Mouse (Mus musculus) megakaryocyte progenitor cell, adult 5-6 weeks (primary cell): ENCODE data around the gene Cfap46. TPM values are rescaled to one million over a fixed set of nuclear protein-coding genes. Genes with fewer than 3 reads are reported as not detected.

Source experiments
- ATAC-seq: replicated peaks from 2 replicates; pipeline ENCODE4 v1.8.0; 2016; ENCODE audit warnings: mild to moderate bottlenecking, moderate TSS enrichment, inconsistent platforms; ENCODE audit not compliant: poor library complexity
- total RNA-seq, 2 experiments: library from RNA; stranded (forward) in 1 of 2; stranded (reverse) in 1 of 2; fragments of 157-497, 149-512 nt in 1 of 2; fragments of 200-1000 nt in 1 of 2; gene quantifications; 2 replicates each; pipeline versions ENCODE4 v1.2.3 to v1.2.4; 2015 to 2017

The Cfap46 gene
- not detected in 2 replicates for total RNA-seq (2015)
- total RNA-seq (2017): not detected in 2 replicates

DNA sequence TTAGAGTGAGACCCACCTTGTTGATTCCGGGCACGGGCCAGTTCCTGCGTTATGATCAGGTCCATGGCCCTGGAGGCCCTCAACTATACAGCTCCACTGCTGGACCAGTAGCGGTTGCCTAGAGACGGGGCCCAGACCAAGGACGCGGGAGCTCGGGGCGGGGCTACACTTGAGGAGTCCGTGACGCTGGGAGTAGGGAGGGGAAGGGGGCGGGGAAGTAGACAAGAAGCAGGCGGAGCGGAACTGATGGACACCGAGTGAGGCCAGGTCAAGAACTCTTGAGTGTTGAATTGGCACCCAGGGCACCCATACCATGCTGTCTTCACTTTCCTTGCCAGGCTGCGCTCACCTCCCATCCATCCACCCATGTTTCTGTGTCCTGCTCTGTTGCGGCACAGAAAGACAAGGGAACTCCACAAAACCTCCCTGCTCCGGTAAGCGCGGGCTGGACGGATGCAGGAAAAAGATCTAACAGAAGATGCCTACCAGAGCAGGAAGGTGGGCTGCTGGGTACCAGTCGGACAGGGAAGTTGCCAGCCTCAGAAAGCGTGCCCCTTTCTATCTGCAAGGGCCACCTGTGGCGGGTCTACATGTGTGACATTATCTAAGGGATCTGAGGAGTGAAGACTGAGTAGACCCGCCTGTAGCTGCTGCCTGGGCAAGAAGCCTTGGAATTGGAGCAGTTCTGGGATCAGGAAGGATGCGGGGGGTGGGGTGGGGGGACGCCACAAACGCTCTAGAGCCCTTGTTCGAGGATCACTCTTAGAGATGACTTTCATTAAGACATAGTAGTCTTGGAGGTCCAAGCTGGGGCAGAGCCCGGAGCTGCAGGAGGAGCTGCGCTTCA is at the start of gene Cfap46:
Cfap46 (minus strand) TSS at position 112 of the 847 bp plus-strand sequence.
- ATAC-seq: peak; percentile 62

DNA sequence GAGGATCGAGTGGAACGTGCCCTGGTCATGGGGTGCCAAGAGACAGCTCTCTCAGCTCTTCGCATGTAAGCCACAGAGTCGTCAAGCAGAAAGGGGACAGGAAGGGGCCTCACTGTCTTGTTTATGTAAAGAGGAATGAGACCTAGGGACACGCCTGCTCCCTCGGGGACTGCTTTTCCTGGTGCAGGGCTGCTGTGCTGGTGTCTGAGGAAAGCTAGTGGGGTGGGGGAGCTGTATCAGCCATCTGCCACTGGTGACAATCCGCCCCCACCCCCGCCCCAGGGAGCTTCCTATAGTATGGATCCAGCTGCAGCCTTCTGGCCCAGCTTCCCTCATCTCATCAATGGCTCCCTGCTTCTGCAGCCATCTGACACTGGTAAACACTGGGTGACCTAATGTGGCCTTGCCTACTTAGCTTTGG is 47.7 kb upstream of the Cfap46 start:
- ATAC-seq: no peak

DNA sequence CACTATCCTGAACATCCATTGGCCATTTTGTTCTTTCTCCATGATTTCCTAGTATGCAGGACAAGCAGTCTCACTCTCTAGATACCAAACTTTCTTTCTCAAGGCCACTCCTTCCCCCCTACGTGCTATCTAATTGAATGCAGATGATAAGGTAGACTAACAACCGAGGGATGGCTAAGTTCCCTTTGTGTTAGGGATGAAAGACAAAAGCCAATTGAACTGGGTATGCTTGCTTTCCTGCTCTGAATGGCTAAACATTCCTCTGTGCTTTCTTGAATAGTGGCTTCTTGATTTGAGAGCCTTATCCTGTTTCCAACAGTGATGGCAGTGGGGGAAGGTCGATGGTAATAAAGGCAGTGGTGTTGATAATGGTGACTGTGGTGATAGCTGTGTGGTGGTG is 43.5 kb upstream of the Cfap46 start:
- no peak for ATAC-seq

DNA sequence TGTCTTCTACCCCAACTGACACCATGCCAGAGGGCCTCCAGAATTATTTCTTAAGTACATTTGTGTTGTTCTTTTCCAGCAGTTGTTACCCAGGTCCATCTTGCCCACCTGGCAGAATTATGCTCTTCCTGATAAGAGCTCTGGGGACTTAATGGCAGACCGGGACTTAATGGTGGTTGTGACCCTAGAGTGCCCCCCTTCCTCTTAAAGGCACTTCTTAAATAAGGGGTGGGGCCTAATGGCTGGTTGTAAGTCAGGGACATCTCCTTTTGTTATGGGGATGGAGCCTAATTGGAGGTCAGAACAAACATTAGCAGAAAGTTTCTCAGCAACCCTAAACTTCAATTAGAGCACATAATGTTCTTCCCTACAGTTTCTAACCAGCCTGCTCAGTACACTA is 42.0 kb upstream of the Cfap46 start:
- no peak for ATAC-seq

DNA sequence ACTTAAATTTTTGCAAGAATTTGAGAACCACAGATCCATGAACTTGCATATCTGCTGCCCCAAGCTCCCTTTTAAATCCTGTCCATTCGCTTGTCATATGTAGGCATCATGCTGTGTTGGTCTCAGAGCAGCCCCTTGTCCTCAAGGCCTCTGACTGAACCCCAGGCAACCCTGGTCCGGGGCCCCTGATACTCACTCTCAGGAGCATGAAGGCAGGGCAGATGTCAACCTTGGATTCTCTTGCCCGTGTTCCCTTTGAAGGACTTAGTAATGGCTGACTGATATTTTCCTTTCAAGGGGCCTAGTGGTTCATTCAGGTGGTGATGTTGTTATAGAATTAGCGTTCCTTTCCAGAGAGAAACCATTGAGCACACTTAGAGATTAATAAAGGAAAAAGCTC is 40.4 kb upstream of the Cfap46 start:
- ATAC-seq: no peak

DNA sequence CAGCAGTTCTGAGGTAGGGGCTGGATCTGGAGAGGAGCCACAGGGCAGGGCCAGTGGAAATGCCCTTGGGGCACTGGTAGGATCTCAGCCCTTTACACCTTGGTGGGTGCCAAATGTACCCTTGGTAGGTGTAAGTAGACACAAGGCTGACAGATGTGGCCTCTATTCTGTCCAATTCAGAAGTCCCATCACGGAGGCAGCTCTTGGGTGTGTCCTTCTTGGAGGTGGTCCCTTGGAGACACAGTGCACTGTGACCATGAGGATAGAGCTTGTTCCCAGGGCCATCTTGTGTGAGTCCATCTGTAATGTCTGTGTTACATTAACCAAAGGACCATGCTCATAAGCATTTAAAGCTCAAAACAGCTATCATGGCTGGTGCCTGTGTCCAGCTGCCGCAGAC is 37.6 kb upstream of the Cfap46 start:
- no peak for ATAC-seq

DNA sequence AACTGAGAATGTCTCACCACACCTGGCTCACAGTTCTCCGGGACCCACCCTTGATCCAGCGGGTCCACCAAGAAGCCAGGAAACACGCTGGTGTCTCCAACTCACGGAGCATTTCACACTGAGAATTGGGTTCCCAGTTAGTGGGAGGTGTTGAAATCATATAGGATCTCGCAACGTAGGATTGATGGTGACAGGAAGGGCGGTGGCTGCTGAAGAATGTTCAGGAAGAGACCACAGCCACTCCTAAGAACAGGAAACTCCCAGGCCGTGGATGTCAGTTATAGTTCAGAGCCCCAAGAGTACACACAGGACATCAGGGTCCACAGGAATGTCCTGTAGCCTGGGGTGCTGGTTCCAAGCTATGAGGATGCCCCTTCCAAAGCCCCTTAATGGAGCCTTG is 34.2 kb upstream of the Cfap46 start:
- no peak for ATAC-seq

DNA sequence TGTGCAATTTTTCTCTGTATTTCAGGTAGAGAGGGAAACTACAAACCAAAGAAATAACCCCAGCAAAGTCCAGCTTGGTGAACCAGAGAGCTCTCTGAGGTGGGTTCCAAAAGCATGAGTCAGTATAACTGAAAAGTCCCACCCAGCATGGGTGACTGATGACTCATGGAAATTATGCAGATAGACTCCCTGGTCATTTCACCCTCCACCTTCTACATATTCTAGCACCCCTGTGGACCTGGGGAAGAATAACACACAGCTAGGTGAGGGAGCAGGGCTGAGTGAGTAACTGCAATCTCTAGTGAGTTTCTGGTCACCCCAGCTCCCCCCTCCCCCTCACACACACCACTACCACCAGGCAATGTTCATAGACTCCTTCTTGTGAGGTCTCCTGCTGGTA is 28.2 kb upstream of the Cfap46 start:
- no peak for ATAC-seq

DNA sequence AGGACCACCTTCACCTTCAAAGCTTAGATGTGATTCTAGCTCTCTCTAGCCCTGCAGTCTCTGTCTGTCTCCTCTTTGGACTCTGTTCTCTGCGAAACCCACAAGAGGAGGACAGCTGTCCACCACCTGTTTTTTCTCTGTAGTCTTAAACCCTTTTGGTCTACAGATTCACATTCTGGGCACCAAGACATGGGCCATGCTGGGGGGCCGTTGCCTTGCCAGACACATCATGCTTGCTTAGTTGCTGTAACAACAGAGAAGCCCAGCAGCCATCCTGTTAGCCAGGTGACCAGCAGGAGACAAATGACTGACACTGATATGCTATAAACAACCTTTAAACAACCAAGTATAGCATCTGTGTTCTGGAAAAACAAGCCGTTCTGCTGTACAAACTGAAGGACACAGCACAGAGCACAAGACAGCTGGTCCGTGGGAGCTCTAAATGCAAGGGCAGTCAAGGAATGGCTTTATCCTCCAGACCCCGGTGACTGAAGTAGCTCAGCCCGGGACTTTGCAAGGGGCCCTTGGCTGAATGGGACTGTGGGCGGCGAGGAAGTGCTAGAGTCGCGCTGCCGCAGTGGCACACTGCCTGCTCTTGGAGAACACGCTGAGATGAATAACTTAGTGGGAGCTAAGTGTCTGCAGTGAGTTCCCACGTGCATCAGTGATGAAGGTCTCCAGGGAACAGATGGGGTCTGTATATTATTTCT is 22.9 kb upstream of the Cfap46 start:
- no peak for ATAC-seq

DNA sequence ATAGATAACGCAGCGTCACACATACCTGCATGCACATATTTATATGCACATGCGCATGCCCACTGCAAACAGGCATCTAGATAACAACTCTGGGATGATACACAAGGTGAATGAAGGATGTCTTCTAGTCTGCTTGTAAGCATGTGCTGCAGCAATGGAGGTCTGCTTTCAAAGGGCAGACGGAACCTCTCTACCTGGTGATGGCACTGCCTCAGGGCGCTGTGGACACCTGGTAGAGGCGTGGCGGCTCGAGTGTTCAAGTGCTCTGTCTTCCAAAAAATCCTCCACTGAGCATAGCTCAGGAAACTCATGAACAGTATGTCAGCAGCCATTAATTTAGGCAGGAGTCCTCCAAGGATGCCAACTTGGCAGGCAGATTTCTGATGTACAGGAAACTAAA is 22.2 kb upstream of the Cfap46 start:
- ATAC-seq: no peak

DNA sequence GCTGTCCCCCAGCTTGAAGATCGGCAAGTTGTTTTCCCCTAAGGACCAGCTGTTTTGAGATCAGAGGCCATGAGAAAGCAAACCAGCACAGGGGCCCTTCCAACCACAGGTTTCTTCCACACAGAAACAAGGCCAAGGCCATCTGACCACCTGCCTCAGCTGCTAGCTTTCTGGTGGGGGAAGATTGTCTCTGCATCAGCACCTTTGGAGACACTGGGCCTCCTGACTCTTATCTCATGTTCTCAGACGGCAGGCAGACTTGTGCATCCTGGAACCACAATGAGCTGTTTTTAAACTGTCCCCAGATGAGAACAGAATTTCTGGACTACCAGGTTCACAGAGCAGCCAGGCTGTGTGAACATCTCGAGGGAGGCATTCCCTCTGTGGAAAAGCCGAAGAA is 21.5 kb upstream of the Cfap46 start:
- peak; percentile 69 for ATAC-seq

DNA sequence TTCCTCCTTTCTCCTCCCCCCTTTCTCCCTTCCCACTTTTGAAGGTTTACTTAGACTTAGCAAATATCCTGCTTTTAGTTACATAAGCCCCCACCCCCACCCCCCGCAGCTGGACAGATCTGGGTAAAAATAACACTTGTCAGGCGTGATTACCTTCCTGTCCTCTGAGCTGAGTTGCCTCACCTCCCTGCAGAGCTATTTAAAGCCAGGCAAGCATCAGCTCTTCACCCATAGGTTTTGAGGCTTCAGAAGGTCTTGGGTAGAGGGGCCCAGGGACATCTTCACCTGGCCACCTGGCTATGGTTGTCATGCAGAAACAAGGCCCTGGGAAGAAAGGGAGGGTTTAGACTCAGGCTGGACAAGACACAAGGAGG is 20.2 kb upstream of the Cfap46 start:
- no peak for ATAC-seq

DNA sequence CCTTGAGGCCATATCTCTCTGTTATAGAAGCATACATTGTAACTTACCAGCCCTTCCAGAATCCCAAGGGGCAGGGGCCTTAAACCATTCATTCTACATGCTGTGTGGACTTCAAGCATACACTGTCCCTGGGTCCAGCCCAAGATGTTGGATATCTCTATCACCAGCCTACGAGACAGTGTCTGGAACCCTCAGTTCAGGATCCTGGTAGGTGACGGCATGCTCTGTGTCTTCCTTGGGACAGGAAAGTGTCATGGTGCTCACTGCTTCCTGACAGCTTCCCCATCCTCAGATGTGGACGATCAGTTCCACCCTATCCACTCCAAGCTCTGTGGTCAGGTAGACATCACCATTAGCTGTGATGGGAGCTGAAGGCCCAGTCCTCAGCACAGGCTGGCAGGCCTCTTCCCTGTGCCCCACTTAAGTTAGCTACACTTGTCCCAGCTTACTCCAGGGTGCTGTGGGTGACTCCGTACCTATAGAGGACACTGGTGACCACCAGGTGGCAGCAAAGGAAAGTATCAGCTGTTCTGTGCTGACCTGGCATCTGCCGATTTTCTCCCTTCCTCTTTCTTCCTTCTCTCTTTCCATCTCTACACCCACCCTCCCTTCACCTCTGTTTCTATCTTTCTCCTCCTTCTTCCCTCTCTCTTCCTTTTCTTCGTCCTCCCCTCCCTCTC is 19.7 kb upstream of the Cfap46 start:
- peak; percentile 83 for ATAC-seq

DNA sequence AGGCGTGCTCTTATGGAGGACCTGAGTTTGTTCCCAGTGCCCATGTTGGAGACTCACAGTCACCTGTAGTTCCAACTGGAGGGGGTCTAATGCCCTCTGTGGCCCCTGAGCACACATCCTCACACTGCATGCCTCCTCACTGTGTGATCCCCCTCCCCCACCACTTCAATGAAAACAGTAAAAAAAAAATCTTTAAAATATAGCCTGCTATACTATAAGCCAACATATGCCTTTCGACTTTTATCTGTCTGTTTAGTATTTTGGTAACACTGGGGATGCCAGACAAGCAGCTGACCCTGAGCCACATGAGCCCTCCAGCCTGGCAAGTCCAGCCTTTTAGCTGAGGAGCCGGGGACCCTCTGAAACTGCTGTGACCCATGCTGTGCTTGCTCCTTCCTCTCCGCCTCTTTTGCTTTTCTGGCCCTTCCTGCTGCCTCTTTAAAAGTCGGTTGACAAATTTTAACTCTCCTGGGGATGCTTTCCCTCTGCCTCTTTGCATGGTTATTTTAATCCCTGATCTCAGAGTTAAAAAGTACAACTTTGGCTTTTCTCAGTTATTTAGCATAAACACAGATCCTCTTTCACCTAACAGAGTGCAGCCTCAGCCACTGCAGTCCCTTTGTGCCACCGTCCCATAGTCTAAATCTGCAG is 18.2 kb upstream of the Cfap46 start:
- ATAC-seq: no peak

DNA sequence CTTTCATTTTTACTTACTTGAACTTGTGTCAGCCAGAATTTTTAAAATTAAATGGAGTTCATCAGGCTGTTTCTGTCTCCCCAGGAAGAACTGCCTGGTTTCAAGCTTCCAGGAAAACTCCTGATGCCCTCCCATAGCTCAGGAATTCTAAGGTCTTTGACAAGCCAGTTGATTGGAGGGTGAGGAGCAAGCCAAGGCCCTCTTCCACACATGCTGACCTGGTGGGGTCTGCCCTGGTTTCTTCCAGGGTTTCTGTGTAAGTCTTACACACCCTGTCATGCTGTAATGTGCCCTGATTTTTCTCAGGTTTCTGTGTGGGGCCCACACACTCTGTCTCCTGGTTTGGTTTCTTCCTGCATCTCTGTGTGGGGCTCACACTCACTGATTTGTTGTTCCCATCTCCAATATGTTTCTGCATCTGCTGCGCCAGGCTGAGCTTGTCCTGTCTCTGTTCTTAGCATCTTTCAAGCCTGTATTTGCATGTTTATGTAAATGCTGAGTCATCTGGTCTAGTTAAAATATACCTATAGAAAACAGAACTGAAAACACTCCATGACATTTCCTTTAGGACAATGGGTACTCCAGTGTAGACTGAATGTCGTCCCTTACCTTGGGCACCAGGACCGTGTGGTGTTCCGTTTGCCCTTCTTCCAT is 9.2 kb upstream of the Cfap46 start:
- no peak for ATAC-seq

DNA sequence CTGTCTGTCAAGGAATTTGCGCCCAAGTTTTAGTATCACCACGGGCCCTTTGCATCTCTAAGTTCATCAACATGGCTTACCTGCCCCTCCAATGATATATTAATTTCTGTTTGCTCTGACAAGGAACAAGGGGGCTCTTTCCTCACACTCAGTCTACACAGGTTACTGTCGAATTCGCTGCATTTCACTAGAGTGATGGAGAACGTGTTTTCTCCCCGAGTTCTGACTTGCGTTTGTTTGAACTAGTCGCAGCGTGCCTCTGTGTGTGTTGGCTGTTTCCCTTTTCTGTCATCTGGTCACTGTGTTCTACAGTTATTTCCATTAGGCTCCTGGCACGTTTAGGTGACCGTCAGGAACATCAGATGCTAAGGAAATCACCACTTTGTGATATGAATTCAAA is 8.6 kb upstream of the Cfap46 start:
- no peak for ATAC-seq

DNA sequence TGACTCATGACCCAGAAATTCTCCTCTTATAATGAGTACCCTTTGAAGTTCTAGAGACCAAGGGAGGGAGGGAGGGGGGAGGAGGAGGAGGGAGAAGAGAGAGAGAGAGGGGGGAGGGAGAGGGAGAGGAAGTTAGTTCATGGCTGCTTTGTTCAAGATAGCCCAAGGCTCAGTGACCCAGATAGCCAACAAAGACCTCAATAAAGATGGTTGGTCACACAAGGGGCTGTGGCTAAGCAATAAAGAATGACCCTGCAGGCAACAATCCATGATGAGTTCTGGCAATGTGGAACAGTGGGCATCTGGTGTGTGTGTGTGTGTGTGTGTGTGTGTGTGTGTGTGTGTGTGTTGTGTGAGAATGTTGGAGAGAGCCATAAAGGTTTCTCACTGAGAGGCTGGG is 1.7 kb upstream of the Cfap46 start:
- ATAC-seq: no peak

DNA sequence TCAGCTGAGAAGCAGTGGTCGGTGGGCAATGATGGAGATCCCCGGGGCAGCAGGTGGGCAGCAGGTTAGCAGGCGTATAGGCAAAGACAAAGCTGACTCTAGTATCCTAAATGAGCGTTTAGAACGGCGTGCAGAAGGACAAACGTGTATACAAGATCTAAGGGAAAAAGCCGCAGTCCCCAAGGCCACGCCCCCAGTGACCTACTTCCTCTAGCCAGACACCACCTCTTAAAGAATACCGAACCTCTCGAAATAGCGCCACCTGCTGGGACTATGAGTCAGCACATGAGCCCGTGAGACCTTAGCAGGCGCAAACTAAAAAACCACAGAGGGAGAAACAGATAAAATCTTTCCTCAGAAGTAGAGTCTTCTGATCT is 924 bp upstream of the Cfap46 start:
- ATAC-seq: peak; percentile 92

DNA sequence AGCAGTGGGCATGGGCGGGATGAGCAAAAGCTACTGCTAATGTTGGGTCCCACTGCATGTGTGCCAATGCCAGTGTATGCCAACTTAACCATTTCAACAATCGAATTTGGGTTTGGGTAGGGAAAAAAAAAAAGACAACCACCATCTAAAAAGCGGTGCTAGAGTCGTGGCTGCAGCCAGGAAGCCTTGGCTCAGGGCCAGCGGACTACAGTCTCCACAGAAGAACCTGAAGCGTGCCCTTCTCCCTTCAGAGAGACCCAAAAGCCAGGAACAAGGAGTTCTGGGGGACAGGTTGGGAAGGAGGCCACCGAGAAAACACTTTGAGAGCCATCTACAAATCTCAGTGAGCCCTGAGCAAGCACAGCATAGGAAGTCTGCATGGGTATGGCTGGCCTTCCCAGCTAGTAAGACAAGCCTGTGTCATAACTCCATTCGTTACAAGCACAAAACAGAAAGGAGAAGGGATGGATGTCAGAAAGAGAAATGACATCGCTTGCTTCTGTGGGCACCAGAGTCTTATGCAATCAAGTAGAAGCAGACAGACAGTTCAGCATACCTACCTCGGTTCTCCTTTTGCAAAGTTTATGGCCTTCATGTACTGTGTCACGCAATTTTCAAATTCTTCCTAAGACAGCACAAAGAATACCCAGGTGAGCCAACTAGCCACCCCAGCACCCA is 1.6 kb downstream of the Cfap46 start:
- ATAC-seq: peak; percentile 55

DNA sequence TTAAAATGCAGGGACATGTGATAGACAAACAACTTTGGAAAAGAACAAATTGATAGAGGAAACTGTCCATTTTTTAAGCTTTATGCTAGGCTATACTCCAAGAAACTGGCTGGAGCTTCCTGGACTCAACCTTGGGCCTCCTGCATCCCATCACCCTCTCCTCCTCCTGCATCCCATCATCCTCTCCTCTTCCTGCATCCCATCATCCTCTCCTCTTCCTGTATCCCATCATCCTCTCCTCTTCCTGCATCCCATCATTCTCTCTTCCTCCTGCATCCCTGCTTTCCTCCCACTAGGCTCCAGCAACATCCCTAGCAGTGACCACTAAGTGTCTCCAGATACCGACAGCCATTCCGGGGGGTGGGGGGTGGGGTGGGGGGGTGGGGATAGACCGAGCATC is 7.2 kb downstream of the Cfap46 start:
- ATAC-seq: no peak
